Mouse (Mus musculus) hindbrain, embryonic 12.5 days (tissue): ENCODE measurements around the gene Tead2. TPM values are rescaled to one million over a fixed set of nuclear protein-coding genes. Genes with fewer than 3 reads are reported as not detected.

ENCODE experiments used
- ATAC-seq: fragments of 200-750 bp; cut with Nextera tagmentation; 2 replicates; pipeline ENCODE4 v1.8.0; 2017; ENCODE audit warnings: moderate TSS enrichment; ENCODE audit not compliant: low FRiP score
- H3K27ac ChIP-seq: fragments of 300-500 bp; sonication (generic); 2 replicates; pipeline ENCODE4 v1.5.1; 2016; ENCODE audit warnings: mild to moderate bottlenecking
- H3K27me3 ChIP-seq: fragments of 300-500 bp; sonication (generic); 2 replicates; pipeline ENCODE4 v1.6.1; 2016; ENCODE audit warnings: mild to moderate bottlenecking
- H3K36me3 ChIP-seq: fragments of 300-500 bp; sonication (generic); 2 replicates; pipeline ENCODE4 v1.6.1; 2016; ENCODE audit warnings: mild to moderate bottlenecking
- H3K4me1 ChIP-seq: fragments of 300-500 bp; sonication (generic); 2 replicates; pipeline ENCODE4 v1.6.1; 2016
- H3K4me2 ChIP-seq: fragments of 300-500 bp; sonication (generic); replicated peaks from 2 replicates; pipeline ENCODE4 v1.6.1; 2016; ENCODE audit warnings: mild to moderate bottlenecking
- H3K4me3 ChIP-seq: fragments of 300-500 bp; sonication (generic); 2 replicates; pipeline ENCODE4 v1.5.1; 2016; ENCODE audit warnings: mild to moderate bottlenecking
- H3K9ac ChIP-seq: fragments of 300-500 bp; sonication (generic); 2 replicates; pipeline ENCODE4 v1.6.1; 2016; ENCODE audit warnings: mild to moderate bottlenecking, moderate library complexity
- H3K9me3 ChIP-seq: fragments of 300-500 bp; sonication (generic); replicated peaks from 2 replicates; pipeline ENCODE4 v1.6.1; 2016; ENCODE audit warnings: mild to moderate bottlenecking
- WGBS: fragments of 180-500 bp; shearing (Covaris S2); methylation state at CpG from one replicate; pipeline ENCODE4 v1.1.7; 2016; 5-methylcytosine and 5-hydroxymethylcytosine counted together
- microRNA-seq: library from miRNA; unstranded; fragments of <30 nt; microRNA quantifications from one replicate; pipeline ENCODE4, GENCODE M21; 2017
- polyA plus RNA-seq: library from polyadenylated mRNA; unstranded; fragments of >200 nt; fragmentation: Nextera tagmentation; extraction: Ambion mirVana; gene quantifications from 2 replicates; pipeline ENCODE4 v1.2.1, GENCODE M21; 2016

The Tead2 gene
- polyA plus RNA-seq, 1 experiment from 2014 or later, result 208 TPM

DNA sequence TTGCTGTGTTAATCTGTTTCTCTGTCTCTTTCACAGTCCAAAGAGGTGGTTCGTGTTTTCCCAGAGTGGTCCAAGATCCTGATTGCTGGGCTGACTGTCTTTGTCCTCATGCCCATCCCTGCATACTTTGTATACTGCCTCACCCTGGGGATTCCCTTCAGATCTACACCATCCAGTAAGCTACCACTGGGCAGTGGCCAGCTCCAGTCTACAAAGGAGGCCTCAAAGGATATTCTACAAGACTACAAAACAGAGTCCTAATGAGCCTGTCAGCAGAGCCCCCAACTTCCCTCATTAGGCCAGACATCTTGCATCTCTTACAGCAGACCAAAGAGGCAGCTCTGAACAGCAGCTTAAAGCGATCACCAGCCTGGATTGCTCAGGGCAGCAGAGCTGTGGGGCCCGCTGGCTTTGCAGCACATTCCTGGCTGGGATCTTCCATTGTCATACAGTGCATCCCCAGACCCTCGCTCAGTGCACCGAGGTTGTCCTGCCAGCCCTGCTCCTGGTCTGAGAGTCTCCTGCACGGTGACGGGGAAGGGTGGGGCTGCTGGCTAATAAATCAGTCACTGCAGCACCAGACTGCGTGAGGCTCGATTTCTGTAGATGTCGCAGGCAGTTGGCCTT, 57.3 kb downstream of the Tead2 start:
- no peak for ATAC-seq
- 69% methylated on average over 10 of the region's 10 CpGs for WGBS
- H3K27ac ChIP-seq, result no peak overlapping the region

DNA sequence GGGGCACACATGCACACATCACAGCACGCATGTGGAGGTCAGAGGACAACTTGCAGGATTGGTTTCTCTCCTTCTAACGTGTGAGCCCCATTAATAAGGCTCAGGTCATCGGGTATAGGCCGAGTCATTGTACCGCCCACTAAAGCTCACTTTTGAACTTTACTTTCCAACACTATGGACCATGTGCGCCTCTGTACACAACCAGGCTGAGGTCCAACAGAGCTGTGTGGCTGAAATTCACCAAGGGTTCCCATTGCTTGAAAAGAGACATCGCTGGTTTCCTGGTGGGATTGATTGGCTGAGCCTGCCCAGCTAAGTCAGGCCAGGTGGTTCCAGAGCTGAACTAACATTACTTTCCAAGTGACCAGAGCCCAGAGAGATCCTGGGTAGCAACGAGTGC, 58.1 kb downstream of the Tead2 start:
- no peak for ATAC-seq
- Histone ChIP-seq H3K9ac (no peak overlapping the region), H3K27ac (no peak overlapping the region), H3K4me2 (no peak overlapping the region), H3K4me3 (no peak overlapping the region), H3K9me3 (no peaks in the 10 kb centered on the region), H3K36me3 (no peaks in the 10 kb centered on the region), H3K27me3 (peaks cover 10% of the 10 kb centered on the region; the same call in 1 of the 2 replicates), H3K4me1 (peaks cover 2% of the 10 kb centered on the region; the same call in 1 of the 2 replicates)
- WGBS, result 94% methylated on average over 8 of the region's 8 CpGs

More for the DNA sequence above, 57.3 kb downstream of the Tead2 start:
- Histone ChIP-seq H3K4me2 (no peak overlapping the region), H3K4me3 (no peak overlapping the region), H3K36me3 (no peaks in the 10 kb centered on the region), H3K27me3 (peaks cover 17% of the 10 kb centered on the region; the same call in 1 of the 2 replicates), H3K9me3 (no peaks in the 10 kb centered on the region), H3K4me1 (peaks cover 2% of the 10 kb centered on the region; the same call in 1 of the 2 replicates), H3K9ac (no peak overlapping the region)

DNA sequence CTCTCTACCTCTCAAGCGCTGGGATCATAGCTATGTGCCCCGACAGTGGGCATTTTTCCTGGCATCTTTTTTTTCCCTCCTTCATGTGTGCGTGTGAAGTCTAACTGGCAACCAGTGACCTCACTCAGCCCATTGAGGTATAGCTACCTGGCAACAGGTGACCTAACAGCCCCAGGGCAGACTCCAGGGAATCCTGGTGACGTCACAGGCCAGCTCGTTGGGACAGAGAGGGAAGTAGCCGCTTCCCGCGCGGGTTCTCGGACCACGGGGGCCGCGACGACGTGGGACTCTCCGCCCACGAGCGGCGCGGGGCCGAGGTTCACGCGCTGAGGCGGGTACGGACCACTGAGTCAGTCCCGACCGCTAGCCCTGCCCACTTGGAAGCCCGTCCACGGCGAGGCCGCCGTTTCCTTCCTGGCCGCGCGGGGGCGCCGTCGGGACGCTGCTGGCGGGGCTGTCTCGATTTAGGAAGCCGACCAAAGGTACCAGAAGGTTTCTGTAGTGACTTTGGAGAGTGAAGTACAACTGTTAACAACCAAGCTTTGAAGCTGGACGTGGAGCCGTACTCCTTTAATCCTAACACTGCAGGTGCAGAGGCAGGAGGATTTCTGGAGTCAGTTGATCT, 61.7 kb downstream of the Tead2 start, which contains the start of gene Slc6a21:
Slc6a21 (plus strand) TSS at position 378 of the 625 bp plus-strand sequence.
- Histone ChIP-seq H3K4me1 (peaks cover 2% of the 10 kb centered on the region; the same call in 1 of the 2 replicates), H3K27ac (no peak within 1 kb of the TSS), H3K36me3 (no peaks in the 10 kb centered on the region), H3K27me3 (peaks cover 5% of the 10 kb centered on the region; the same call in 1 of the 2 replicates), H3K9ac (no peak within 1 kb of the TSS), H3K4me2 (peak within 1 kb of the TSS; percentile 50), H3K9me3 (no peaks in the 10 kb centered on the region), H3K4me3 (peak within 1 kb of the TSS; percentile 26)
- 7% methylated on average over 44 of the region's 44 CpGs for WGBS
- ATAC-seq, result no peak

Small RNA genes lying within 50 kb of the gene (microRNA-seq; reads per million reads assigned to microRNA genes)
- gene Mir7055, result not detected

Other genes starting within 250 kb of the Tead2 start
- gene Cpt1c, start 240.9 kb upstream of the Tead2 start, polyA plus RNA-seq, result 42.8 and 44.2 TPM in 2 replicates
- 551 and 566 TPM in 2 replicates for gene Prmt1, start 229.2 kb upstream of the Tead2 start, polyA plus RNA-seq
- gene Irf3, start 218.1 kb upstream of the Tead2 start, polyA plus RNA-seq, result 62.7 and 74.3 TPM in 2 replicates
- 46.7 and 46.8 TPM in 2 replicates for gene Bcl2l12, start 217.0 kb upstream of the Tead2 start, polyA plus RNA-seq
- 50.6 and 52.4 TPM in 2 replicates for gene Scaf1, start 199.4 kb upstream of the Tead2 start, polyA plus RNA-seq
- gene Rras, start 197.8 kb upstream of the Tead2 start, polyA plus RNA-seq, result 22.6 and 23.2 TPM in 2 replicates
- gene Prr12, start 162.9 kb upstream of the Tead2 start, polyA plus RNA-seq, result 10.9 and 14.0 TPM in 2 replicates
- 55.9 and 60.0 TPM in 2 replicates for gene Nosip, start 153.3 kb upstream of the Tead2 start, polyA plus RNA-seq
- 17.8 and 18.0 TPM in 2 replicates for gene Prrg2, start 153.1 kb upstream of the Tead2 start, polyA plus RNA-seq
- gene Rcn3, start 123.5 kb upstream of the Tead2 start, polyA plus RNA-seq, result 177 and 180 TPM in 2 replicates
- gene Fcgrt, start 111.9 kb upstream of the Tead2 start, polyA plus RNA-seq, result 20.2 and 21.0 TPM in 2 replicates
- gene Rps11, start 91.3 kb upstream of the Tead2 start, polyA plus RNA-seq, result 982 and 1,135 TPM in 2 replicates
- gene Rpl13a, start 87.0 kb upstream of the Tead2 start, polyA plus RNA-seq, result 977 and 1,019 TPM in 2 replicates
- gene Gm45713, start 79.5 kb upstream of the Tead2 start, polyA plus RNA-seq, result 0.31 TPM in 1 of 2 replicates, not detected in the other
- gene Flt3l, start 79.3 kb upstream of the Tead2 start, polyA plus RNA-seq, result 0.52 and 1.6 TPM in 2 replicates
- gene Pih1d1, start 61.5 kb upstream of the Tead2 start, polyA plus RNA-seq, result 90.3 and 91.0 TPM in 2 replicates
- 33.4 and 39.8 TPM in 2 replicates for gene Aldh16a1, start 61.2 kb upstream of the Tead2 start, polyA plus RNA-seq
- 1.1 and 1.2 TPM in 2 replicates for gene Slc17a7, start 51.8 kb upstream of the Tead2 start, polyA plus RNA-seq
- not detected in 2 replicates for gene Gfy, start 36.2 kb upstream of the Tead2 start, polyA plus RNA-seq
- gene Pth2, start 34.8 kb upstream of the Tead2 start, polyA plus RNA-seq, result not detected in 2 replicates
- gene Ccdc155, start 10.9 kb upstream of the Tead2 start, polyA plus RNA-seq, result 0.46 and 0.48 TPM in 2 replicates
- 3.0 and 3.4 TPM in 2 replicates for gene Dkkl1, start 3.6 kb upstream of the Tead2 start, polyA plus RNA-seq
- gene Cd37, start 23.4 kb downstream of the Tead2 start, polyA plus RNA-seq, result 1.3 and 1.5 TPM in 2 replicates
- gene Slc6a16, start 25.3 kb downstream of the Tead2 start, polyA plus RNA-seq, result 0.10 and 0.28 TPM in 2 replicates
- not detected in 2 replicates for gene Slc6a21, start 61.8 kb downstream of the Tead2 start, polyA plus RNA-seq
- 11.5 and 14.7 TPM in 2 replicates for gene Trpm4, start 118.0 kb downstream of the Tead2 start, polyA plus RNA-seq
- 0.65 and 0.68 TPM in 2 replicates for gene Hrc, start 119.5 kb downstream of the Tead2 start, polyA plus RNA-seq
- gene Ppfia3, start 151.3 kb downstream of the Tead2 start, polyA plus RNA-seq, result 15.6 and 16.2 TPM in 2 replicates
- 2.9 and 3.8 TPM in 2 replicates for gene Lin7b, start 154.8 kb downstream of the Tead2 start, polyA plus RNA-seq
- 285 and 300 TPM in 2 replicates for gene Snrnp70, start 180.0 kb downstream of the Tead2 start, polyA plus RNA-seq
- gene Kcna7, start 189.9 kb downstream of the Tead2 start, polyA plus RNA-seq, result not detected in 2 replicates
- gene Ntf5, start 197.9 kb downstream of the Tead2 start, polyA plus RNA-seq, result 1.2 and 1.3 TPM in 2 replicates
- gene Lhb, start 205.1 kb downstream of the Tead2 start, polyA plus RNA-seq, result 1.0 and 1.6 TPM in 2 replicates
- 34.8 TPM in 2 replicates for gene Gys1, start 219.1 kb downstream of the Tead2 start, polyA plus RNA-seq
- gene Ruvbl2, start 222.3 kb downstream of the Tead2 start, polyA plus RNA-seq, result 124 and 129 TPM in 2 replicates
- gene Ftl1, start 244.1 kb downstream of the Tead2 start, polyA plus RNA-seq, result 5,718 and 6,089 TPM in 2 replicates